Mouse (Mus musculus): ENCODE measurements around the gene Gng5. TPM values are rescaled to one million over a fixed set of nuclear protein-coding genes. Genes with fewer than 3 reads are reported as not detected.

The Gng5 gene
- polyA plus RNA-seq, 1 experiment from 2014 or later: 293 TPM

- Histone ChIP-seq H3K4me3 (no peak overlapping the region), H3K4me1 (no peaks in the 10 kb centered on the region), H3K9ac (no peak overlapping the region), H3K36me3 (replicated peaks) (no peaks in the 10 kb centered on the region), H3K4me2 (no peak overlapping the region), H3K27ac (no peak overlapping the region), H3K9me3 (no peaks in the 10 kb centered on the region), H3K27me3 (replicated peaks) (no peaks in the 10 kb centered on the region)
- WGBS: 86% methylated on average over 7 of the region's 7 CpGs
- no peak for ATAC-seq (replicated peaks)
These were observed 55.2 kb downstream of the Gng5 start for GRCm38 (mm10) chr3:146554816-146555215.

Other genes with a start within 250 kb of the Gng5 start
- 15.3 and 16.6 TPM in 2 replicates for gene Ssx2ip, start 95.2 kb upstream of the Gng5 start, polyA plus RNA-seq (2015; fragmentation: Nextera tagmentation; extraction: Ambion mirVana)
- 3.9 TPM in 2 replicates for gene Ctbs, start 50.0 kb upstream of the Gng5 start, polyA plus RNA-seq (2015; fragmentation: Nextera tagmentation; extraction: Ambion mirVana)
- gene Spata1, start 54 bp upstream of the Gng5 start, polyA plus RNA-seq (2015; fragmentation: Nextera tagmentation; extraction: Ambion mirVana): 4.2 and 5.5 TPM in 2 replicates
- gene Rpf1, start 21.6 kb downstream of the Gng5 start, polyA plus RNA-seq (2015; fragmentation: Nextera tagmentation; extraction: Ambion mirVana): 38.6 and 39.5 TPM in 2 replicates
- gene Uox, start 70.6 kb downstream of the Gng5 start, polyA plus RNA-seq (2015; fragmentation: Nextera tagmentation; extraction: Ambion mirVana): 0.09 TPM in 1 of 2 replicates, not detected in the other
- gene Dnase2b, start 115.8 kb downstream of the Gng5 start, polyA plus RNA-seq (2015; fragmentation: Nextera tagmentation; extraction: Ambion mirVana): not detected in 2 replicates
- not detected in 2 replicates for gene 4930503B20Rik, start 151.5 kb downstream of the Gng5 start, polyA plus RNA-seq (2015; fragmentation: Nextera tagmentation; extraction: Ambion mirVana)
- gene Samd13, start 185.8 kb downstream of the Gng5 start, polyA plus RNA-seq (2015; fragmentation: Nextera tagmentation; extraction: Ambion mirVana): 0.22 and 0.31 TPM in 2 replicates